Mouse (Mus musculus) cerebellum, adult 2 months (tissue): Measurements from ENCODE around the gene Sorcs1. TPM values are rescaled to one million over a fixed set of nuclear protein-coding genes. Genes with fewer than 3 reads are reported as not detected.

Source experiments
- DNase-seq, 2 experiments: peaks; one replicate each; pipeline ENCODE4 v3.0.0; 2021
- H3K27ac ChIP-seq: fragments of 200-500 bp; 2 replicates; pipeline ENCODE4 v1.5.1; 2012; ENCODE audit warnings: low read length, control low read depth, inconsistent platforms; ENCODE audit not compliant: insufficient read depth
- H3K27me3 ChIP-seq: fragments of 200-500 bp; 2 replicates; pipeline ENCODE4 v1.6.1; 2012; ENCODE audit warnings: inconsistent platforms, mild to moderate bottlenecking, low read length, moderate library complexity; ENCODE audit not compliant: control insufficient read depth, insufficient read depth
- H3K4me1 ChIP-seq: fragments of 200-500 bp; 2 replicates; pipeline ENCODE4 v1.6.1; 2011; ENCODE audit warnings: low read length; ENCODE audit not compliant: control insufficient read depth, insufficient read depth
- H3K4me3 ChIP-seq: fragments of 200-500 bp; replicated peaks from 2 replicates; pipeline ENCODE3; 2011; ENCODE audit warnings: mild to moderate bottlenecking, low read depth, low read length, control low read depth; ENCODE audit not compliant: insufficient read depth
- CTCF ChIP-seq: fragments of 200-500 bp; IDR thresholded peaks from 2 replicates; pipeline ENCODE4 v1.5.1; 2011; ENCODE audit warnings: low read depth, mild to moderate bottlenecking, control low read depth, low read length, moderate library complexity, borderline replicate concordance; ENCODE audit not compliant: insufficient read depth
- POLR2A ChIP-seq: fragments of 200-500 bp; IDR thresholded peaks from 2 replicates; pipeline ENCODE4 v1.6.1; 2011; ENCODE audit warnings: low read length, control low read depth, borderline replicate concordance; ENCODE audit not compliant: insufficient read depth
- WGBS: fragments of 180-500 bp; shearing (Covaris S2); methylation state at CpG from one replicate; pipeline ENCODE4 v1.1.7; 2018; 5-methylcytosine and 5-hydroxymethylcytosine counted together
- polyA plus RNA-seq: library from polyadenylated mRNA; depleted of rRNA; stranded (reverse); fragments of >200 nt; gene quantifications from 2 replicates; pipeline ENCODE4 v1.2.3, GENCODE M21; 2012; rRNA removed

The Sorcs1 gene
- polyA plus RNA-seq = 9.7 and 11.0 TPM in 2 replicates

- H3K4me3 ChIP-seq = peak within 1 kb of the TSS; percentile 55
- H3K27ac ChIP-seq = 0 out of 2 replicates have a peak within 1 kb of the TSS, but pooled peaks have one; percentile 20
- DNase-seq = peak; percentile 63 to 70
- peaks cover 3% of the 10 kb centered on the region; the same call in 1 of the 2 replicates for H3K4me1 ChIP-seq
- no peaks in the 10 kb centered on the region; the same call in 1 of the 2 replicates for H3K27me3 ChIP-seq
- 1% methylated on average over 92 of the region's 102 CpGs for WGBS
- TF ChIP-seq POLR2A (no peak), CTCF (no peak)
Measured at GRCm38 (mm10) chr19:50677903-50678896, at the start of gene Sorcs1. Gene Sorcs1 (minus strand): TSS chr19:50678646.

GRCm38 (mm10) chr19:50683277-50683676 is 4.8 kb upstream of the Sorcs1 start:
- Histone ChIP-seq H3K4me1 (no peaks in the 10 kb centered on the region), H3K27me3 (no peaks in the 10 kb centered on the region), H3K4me3 (no peak overlapping the region), H3K27ac (no peak overlapping the region)
- TF ChIP-seq CTCF (no peak), POLR2A (no peak)
- no peak for DNase-seq
- 62% methylated on average over 2 of the region's 2 CpGs for WGBS

- TF ChIP-seq CTCF = no peak
- no peak for TF ChIP-seq POLR2A
- WGBS = 0% methylated on average over 2 of the region's 2 CpGs
- DNase-seq = no peak
- peak overlapping the region; percentile 55 for H3K4me3 ChIP-seq
- no peaks in the 10 kb centered on the region; the same call in 1 of the 2 replicates for H3K27me3 ChIP-seq
- peaks cover 3% of the 10 kb centered on the region; the same call in 1 of the 2 replicates for H3K4me1 ChIP-seq
- 0 out of 2 replicates have a peak overlapping the region, but pooled peaks have one; percentile 20 for H3K27ac ChIP-seq
Measured at GRCm38 (mm10) chr19:50678946-50679345, 500 bp upstream of the Sorcs1 start.

- Histone ChIP-seq H3K4me3 (peak overlapping the region; percentile 55), H3K4me1 (peaks cover 3% of the 10 kb centered on the region; the same call in 1 of the 2 replicates), H3K27me3 (no peaks in the 10 kb centered on the region; the same call in 1 of the 2 replicates), H3K27ac (no peak overlapping the region; the same call in 1 of the 2 replicates)
- DNase-seq = peak; percentile 13 to 18
- 29% methylated on average over 19 of the region's 19 CpGs for WGBS
- TF ChIP-seq CTCF = no peak
- TF ChIP-seq POLR2A = no peak
Measured at GRCm38 (mm10) chr19:50676578-50677524, 1.6 kb downstream of the Sorcs1 start.

GRCm38 (mm10) chr19:50674921-50675320 is 3.5 kb downstream of the Sorcs1 start:
- 55% methylated on average over 5 of the region's 5 CpGs for WGBS
- H3K27ac ChIP-seq = no peak overlapping the region
- peak; percentile 12 to 52 for DNase-seq
- H3K4me1 ChIP-seq = peaks cover 3% of the 10 kb centered on the region; the same call in 1 of the 2 replicates
- no peak overlapping the region for H3K4me3 ChIP-seq
- TF ChIP-seq CTCF = no peak
- TF ChIP-seq POLR2A = no peak
- no peaks in the 10 kb centered on the region; the same call in 1 of the 2 replicates for H3K27me3 ChIP-seq

GRCm38 (mm10) chr19:50667516-50667915 is 10.9 kb downstream of the Sorcs1 start:
- TF ChIP-seq POLR2A = no peak
- no peak for TF ChIP-seq CTCF
- Histone ChIP-seq H3K27me3 (no peaks in the 10 kb centered on the region), H3K4me3 (no peak overlapping the region), H3K4me1 (no peaks in the 10 kb centered on the region), H3K27ac (no peak overlapping the region)
- DNase-seq = no peak
- WGBS = 39% methylated on average over 8 of the region's 8 CpGs

GRCm38 (mm10) chr19:50664311-50664710 is 14.1 kb downstream of the Sorcs1 start:
- WGBS = 72% methylated on average over 1 of the region's 1 CpGs
- Histone ChIP-seq H3K4me1 (no peaks in the 10 kb centered on the region), H3K27ac (no peak overlapping the region), H3K27me3 (no peaks in the 10 kb centered on the region), H3K4me3 (no peak overlapping the region)
- TF ChIP-seq POLR2A (no peak), CTCF (no peak)
- no peak for DNase-seq
